Mouse (Mus musculus): Measurements from ENCODE around the gene Mrpl37.
A peak's percentile ranks its signal among the peaks of the same experiment; 100 is the strongest.
"Not testable (repeated sequence)": the region's sequence is repeated elsewhere in the genome, so short reads cannot be mapped to it uniquely, and the experiment has no call there.

Gene Mrpl37

DNA sequence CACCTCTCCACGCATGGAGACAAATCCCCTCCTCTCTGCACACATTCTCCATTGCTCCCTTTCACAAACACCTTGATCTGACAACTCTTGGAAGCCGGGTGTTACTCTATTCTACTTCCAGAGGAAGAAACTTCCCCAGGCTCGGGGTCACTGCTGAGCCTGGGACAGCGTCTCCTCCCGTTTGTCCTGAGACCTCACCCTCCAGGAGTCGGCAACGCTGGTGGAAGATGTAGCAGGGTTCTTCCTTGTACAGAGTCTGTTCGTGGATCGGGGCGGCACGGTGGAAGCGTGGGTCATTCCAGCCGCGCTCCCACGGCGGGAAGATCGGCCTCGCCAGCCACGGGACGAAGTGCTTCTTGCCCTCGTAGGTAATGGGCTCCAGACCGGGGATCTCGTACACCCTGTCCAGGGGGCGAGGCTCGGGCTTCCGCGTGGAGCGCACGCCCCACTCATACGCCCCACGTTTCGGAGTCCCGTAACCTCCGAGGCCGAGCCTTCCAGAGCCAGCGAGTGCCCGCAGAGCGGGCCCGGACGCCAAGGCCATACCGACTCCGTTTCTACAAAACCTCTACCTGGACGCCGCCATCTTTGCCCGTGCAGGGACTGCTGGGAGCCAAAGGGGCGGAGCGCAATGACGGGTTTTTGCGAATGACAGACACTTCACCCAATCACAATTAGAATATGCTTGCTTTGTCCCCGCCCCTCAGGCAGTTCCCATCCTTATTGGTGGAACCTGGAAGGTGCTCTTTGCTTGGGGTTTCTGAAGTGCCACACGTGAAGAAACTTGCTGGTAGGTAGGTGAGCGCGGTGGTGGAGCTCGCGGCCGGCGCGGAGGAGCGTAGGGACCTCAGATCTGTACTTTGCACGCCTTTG lies at the start of gene Mrpl37, which contains the start of gene Cyb5rl:
TSS of gene Mrpl37 (minus strand) at position 617 of the 873 bp plus-strand sequence.
TSS of gene Cyb5rl (plus strand) at position 737 of the 873 bp plus-strand sequence.
- DNase-seq (ENCODE audit: low read depth, low spot score): peak; percentile 99

DNA sequence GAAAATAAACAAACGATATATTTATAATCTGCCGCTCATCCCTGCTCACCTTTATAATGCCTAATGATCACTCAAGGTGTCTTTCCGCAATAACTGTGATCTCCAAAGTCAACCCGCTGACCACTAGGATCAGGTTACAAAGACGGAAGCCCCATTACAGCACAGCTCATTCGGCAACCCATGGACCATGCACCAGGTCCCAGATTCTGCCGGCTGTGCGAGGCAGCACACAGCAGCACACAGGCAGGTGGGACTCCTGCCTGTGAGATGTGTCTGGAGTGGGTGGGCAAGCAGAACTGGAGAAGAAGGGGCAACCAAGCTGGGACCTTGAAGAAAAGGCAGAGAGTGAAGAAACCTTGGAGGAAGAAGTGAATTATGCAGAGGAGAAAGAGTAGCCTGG lies 47.6 kb upstream of the Mrpl37 start:
- no peak for DNase-seq (ENCODE audit: low read depth, low spot score)

DNA sequence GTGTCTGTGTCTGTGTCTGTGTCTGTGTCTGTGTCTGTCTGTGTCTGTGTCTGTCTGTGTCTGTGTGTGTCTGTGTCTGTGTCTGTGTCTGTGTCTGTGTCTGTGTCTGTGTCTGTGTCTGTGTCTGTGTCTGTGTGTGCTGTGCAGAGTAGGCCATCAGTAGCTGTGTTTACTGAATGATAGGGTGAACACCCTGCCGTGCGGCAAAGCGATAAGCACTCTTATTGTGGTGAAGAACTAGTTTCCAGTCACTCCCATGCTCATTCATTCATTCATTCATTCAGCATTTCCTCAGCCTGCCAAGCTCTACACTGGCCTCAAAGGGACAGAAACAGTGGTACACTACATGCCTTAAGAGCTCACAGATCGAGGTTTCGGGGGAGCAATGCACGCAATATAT lies 42.5 kb upstream of the Mrpl37 start:
- not testable (repeated sequence) for DNase-seq (ENCODE audit: low read depth, low spot score)

DNA sequence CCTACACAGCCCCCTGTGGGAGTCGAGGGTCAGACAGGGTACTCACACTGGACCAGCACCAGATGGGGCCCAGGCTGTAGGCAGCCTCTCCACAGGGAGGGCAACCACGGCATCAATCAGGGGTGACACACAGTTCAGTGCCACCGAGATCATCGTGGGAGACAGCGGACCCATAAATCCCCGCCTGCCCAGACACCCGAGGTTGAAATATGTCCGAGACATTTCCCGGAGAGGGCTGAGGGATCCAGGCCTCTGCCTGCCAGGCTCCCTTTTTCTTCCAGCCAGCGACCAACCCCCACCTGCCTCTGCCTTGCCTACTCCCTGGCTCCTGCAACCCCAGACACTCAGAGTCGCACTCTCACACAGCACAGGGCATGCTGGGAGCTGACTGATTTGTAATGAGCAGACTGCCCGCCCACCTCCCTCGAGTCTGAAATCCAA lies 41.6 kb upstream of the Mrpl37 start:
- DNase-seq (ENCODE audit: low read depth, low spot score): peak; percentile 85

DNA sequence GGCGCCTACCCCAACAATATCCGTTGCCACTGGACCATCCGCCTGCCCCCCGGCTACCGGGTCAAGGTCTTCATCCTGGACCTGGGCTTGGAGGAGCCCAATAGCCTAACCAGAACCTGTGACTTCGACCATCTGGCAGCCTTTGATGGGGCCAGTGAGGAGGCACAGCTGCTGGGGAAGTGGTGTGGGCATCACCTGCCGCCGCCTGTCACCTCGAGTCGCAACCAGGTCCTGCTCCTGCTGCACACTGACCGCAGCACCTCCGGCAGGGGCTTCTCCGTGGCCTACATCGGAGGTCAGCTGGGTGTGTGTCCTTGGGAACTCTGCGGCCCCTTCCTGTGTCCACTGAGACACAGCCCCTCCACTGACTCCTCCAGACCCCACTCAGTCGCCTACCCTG lies 40.1 kb upstream of the Mrpl37 start:
- DNase-seq (ENCODE audit: low read depth, low spot score): no peak

DNA sequence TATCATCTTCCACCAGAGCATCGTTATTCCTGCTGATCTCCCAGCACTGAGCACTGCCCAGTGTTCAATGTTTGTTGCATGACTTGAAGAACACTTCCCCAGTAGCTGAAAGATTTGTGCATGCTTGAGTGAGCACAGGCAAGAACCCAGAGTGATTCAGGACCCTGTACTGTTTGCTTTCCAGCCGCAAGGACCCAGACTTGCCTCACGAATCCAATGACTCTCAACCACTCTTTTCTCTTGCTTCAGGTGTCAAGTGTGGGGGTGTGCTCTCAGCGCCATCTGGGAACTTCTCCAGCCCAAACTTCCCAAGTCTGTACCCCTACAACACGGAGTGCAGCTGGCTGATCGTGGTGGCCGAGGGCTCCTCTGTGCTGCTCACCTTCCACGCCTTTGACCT lies 35.6 kb upstream of the Mrpl37 start:
- DNase-seq (ENCODE audit: low read depth, low spot score): no peak

DNA sequence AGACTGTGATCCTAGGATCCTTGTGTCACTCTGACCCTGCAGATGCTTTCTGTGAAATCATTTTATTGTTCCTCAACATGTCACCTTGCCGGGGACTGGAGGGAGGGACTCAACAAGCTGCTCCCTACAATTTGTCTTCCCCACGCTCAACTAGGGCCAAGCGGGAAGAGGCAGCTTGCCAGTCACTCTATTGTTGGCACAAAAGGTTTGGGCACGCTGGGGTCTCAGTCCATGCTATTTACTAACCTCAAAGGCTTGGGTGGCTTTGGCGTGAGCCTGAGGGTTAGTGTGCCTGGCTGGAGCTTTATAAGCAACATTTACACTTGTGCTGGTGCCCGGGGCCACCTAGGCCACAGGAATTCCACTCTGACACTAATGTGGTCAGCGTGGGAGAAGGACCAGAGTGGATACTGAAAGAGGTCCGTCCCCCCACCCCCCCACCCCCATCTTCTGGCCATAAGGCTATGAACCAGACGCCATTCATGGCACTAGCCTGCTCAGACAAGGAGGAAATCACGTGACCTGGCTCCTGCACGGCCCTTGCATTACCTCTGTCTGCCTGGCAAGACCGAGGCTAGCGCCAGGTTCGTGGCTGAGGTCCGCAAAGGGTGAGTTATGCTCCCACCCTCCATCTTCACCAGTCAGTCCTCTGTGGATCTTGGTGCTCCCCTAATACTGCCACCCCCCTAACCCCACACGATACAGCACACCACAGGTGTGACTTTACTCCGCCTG lies 32.3 kb upstream of the Mrpl37 start:
- no peak for DNase-seq (ENCODE audit: low read depth, low spot score)

DNA sequence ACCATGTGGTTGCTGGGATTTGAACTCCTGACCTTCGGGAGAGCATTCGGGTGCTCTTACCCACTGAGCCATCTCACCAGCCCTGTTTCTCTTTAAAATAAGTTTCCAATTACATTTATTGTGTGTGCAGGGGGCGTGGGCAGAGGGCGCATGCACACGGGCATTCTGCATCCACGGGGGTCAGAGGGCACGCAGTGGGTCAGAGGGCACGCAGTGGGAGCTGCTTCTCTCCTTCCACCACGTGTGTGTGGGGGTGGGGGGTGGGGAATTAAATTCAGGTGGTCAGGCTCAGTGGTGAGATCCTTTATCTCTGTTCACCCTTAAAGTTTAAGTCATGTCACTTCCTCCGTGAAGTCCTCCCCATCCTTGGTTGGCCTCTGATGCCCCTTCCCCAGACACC lies 31.7 kb upstream of the Mrpl37 start:
- no peak for DNase-seq (ENCODE audit: low read depth, low spot score)

DNA sequence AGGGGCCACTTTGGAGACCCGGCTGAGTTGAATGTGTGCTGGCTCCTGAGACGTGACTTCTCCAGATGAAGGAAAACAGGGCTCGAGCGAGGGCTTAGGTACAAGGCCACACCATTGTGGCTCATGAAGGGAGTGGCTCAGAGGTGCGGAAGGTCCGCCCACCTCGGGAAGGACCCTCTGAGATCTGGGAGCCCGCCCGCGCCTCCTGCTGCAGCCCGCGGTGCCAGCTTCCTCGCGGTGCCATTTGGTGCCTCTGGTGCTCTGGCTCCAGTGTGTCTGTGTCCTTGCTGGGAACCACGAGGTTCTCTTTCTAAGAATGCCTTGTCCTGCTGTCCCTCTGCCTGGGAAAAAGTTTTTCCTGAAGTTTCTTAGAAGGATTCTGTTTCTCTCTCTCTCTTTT lies 31.2 kb upstream of the Mrpl37 start:
- no peak for DNase-seq (ENCODE audit: low read depth, low spot score)

DNA sequence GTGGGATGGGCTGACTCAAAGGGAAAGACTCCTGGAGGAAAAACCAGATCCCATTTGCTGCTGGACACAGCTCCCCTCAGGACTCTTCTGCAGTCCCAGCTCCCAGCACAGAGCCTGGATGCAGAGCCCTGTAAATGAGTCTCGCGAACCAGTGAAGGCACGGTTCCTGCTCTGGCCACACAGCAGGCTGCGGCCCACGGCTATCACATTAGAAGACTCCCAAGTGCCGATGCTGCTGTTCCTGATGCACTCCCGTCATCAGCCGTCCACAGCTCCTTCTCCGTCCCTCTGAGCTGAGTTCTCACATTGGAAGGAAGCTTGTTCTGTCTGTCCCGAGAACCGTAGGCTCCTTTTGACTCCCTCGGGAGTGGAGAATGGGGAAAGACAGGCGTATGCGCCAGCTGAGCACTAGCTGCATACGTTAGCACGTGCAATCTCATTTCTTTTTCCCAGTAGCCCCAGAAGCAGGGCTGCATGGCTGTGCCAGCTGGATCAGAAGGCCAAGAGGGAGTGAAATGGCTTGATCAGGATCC lies 30.2 kb upstream of the Mrpl37 start, which contains the start of gene Cdcp2:
TSS of gene Cdcp2 (plus strand) at position 51 of the 533 bp plus-strand sequence.
- no peak for DNase-seq (ENCODE audit: low read depth, low spot score)

DNA sequence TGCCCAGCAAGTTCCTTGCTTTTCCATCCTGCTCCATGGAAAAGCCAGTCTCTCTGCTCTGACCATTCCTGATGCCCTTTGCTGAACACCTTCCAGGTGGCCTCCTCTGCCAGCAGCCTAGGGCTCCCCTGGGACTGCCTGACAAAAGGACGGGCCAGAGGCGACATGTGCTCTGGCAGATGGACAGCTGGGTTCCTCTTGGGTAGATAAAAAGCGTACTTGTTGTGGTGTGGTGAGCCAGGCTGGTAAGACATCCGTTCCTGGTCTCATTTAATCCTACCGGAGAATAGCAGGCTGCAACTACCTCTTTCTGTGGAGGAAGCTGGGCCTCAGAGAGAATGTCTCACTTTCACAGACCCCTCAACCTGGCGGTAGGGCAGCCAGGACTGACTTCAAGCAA lies 29.4 kb upstream of the Mrpl37 start:
- DNase-seq (ENCODE audit: low read depth, low spot score): peak; percentile 29

DNA sequence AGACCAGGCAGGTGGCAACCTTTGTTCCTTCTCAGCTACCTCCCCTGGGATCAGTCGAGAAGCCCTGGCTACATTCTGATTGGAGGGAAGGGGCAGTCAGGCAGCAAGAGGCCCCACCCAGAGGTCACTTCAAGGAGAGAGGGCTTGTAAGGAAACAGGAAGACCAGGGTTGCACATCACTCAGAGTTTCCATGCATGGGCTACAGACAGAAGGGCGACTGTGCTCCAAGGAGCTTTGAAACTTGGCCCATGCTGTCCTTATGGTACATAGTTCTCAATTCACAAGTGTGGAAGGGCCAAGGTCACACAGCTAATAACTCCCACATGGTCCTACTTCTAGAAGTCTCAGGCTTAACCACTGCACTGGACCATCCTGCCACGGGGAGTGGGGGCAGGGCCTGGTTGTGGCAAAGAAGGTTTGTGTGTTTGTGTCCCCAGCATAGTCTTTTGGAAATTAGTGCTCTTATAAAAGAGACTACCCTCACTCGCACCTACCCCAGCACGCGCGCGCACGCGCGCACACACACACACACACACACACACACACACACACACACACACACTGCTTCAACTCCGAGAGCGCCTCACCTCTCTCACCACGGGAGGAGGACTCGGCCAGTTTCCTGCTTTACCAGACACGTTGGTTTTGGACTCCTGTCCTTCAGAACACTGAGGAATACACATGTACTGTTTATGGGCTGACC lies 28.0 kb upstream of the Mrpl37 start:
- DNase-seq (ENCODE audit: low read depth, low spot score): no peak

DNA sequence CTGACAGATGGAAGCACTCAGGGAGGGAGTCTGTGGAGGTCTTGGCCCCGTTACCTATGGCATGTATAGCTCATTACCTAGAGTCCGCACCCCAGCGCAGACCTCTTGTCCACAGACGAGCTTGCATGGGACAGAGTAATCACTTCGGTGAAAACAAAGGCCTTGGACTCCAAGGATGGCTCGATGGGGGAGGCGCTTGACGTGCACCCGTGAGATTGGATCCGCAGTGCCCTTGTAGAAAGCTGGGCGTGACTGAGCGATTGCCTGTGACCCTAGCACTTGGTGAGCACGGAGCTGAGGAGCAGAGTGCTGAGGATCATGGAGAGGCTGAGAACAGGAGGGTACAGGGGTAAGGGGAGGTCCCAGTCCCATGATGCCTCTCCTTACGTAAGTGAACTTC lies 25.0 kb upstream of the Mrpl37 start:
- no peak for DNase-seq (ENCODE audit: low read depth, low spot score)

DNA sequence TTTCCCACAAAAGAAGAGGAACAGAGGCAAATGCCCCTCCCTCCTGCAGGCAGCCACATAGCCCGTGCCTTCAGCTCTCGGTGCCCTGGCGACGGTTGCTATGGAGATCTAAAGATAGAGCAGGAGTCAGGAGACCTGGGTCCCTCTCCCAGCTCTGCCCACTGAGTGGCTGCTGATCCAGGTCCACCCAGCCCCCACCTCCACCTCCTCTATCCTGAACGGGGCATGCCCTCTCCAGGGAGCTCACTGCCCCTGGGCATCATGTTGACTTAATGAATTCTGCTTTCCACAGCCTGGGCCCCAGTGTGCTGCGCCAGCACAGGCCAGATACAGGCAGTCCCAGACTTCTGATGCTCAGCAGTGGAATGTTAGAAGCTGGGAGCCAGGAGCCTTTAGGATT lies 18.2 kb upstream of the Mrpl37 start:
- peak; percentile 93 for DNase-seq (ENCODE audit: low read depth, low spot score)

DNA sequence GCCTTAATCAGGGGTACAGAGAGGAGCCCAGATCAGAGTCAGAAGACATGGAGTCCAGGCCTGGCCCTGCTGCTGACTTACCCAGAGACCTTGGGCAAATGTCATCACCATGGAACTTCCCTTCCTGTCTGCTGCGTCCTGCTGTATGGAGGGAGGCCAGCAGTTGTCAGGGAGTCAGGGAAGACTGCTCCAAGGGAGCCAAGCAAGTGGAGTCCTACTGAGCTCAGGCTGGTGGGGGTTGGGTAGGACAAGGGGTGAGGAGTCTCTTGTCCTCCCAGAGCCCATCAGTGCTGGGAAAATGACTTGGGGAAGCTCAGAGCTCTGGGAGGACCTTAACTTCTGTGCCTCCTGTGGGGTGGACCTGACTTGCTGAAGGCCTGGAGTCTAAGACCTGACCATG lies 17.7 kb upstream of the Mrpl37 start:
- no peak for DNase-seq (ENCODE audit: low read depth, low spot score)

DNA sequence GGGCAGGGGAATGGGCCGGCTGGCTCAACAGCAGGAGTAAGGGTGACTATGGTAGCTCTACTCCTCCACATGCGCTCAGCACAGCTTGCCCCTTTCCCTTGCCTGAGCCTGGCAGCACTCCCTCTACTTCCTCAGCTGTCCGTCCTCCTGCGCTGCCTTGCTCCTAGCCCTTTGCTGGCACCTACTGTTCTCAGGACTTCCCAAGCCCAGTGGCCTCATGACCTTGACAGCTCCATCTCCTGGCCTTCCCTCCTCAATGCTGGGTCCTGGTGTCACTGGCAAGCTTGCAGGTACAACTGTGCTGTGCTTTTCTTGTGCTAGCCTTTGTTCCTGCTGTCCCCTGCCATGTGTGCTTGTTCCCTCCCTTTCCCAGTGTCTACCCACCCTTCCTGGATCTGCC lies 16.5 kb upstream of the Mrpl37 start:
- DNase-seq (ENCODE audit: low read depth, low spot score): no peak

DNA sequence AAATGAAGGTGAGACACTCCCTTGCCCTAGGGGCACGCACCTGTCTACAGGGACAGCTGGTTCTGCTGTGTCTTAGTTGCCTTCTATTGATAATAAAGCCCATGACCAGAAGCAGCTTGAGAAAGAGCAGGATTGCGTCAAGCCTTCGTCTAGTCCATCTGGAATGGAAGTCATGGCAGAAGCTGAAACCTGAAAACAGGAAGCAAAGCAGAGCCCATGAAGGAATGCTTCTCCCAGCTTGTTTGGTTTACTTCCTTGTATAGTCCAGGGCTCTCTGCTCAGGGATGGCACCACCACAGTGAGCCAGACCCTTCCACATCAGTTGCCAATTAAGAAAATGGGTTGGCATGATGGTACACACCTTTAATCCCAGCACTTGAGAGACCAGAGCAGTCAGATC lies 15.5 kb upstream of the Mrpl37 start:
- DNase-seq (ENCODE audit: low read depth, low spot score): no peak

DNA sequence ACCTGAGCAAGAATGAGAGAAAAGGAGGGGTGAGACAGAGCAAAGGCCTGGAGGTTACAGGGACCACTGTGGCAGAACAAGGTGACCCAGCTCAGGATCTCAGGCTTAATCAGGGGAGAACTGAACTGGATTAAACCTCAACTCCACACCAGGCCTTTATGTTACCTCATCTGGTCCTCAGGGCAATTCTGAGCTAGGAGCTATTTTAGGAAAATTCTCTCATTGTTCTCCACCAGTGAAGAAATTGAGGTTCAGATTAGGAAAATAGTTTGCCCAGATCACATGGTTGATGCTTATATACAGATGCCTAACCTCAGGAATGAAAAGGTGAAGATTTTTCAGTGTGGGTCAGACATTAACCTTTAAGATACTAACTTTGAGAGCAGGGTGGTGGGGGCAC lies 13.0 kb upstream of the Mrpl37 start:
- DNase-seq (ENCODE audit: low read depth, low spot score): no peak

DNA sequence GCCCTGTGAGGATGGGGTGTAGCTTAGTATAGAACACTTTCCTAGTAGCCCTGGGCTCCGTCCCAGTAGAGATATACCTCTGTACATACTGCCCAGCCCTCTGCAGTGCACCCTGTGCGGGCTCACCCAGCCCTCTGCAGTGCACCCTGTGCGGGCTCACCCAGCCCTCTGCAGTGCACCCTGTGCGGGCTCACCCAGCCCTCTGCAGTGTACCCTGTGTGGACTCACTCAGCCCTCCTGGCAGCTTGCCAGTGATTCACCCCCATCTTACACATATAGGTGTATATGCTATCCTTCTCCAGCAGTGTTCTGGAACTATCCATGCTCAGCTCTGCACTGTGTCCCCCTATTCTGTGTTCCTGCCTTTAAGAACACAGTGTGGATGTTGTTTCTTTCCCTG lies 12.2 kb upstream of the Mrpl37 start:
- no peak for DNase-seq (ENCODE audit: low read depth, low spot score)

DNA sequence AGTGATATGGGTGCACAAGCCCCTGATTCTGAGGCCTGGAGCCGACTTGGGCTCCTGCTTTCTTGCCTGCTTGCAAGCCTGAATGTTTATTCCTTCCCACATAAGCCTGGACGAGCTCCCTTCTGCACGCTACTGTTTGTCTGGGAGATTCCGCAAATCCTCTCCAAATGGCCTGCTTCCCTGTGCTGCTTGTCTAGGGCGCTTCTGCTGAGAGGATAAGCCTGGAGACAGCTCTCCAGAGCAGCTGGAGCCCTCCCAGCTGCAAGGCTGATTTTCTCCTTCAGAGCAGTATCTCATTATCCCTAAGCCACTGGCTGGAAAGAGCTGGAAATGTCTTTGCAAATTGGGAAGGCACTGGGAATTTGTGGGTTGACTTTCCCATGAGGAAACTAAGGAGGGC lies 8.8 kb upstream of the Mrpl37 start:
- DNase-seq (ENCODE audit: low read depth, low spot score): peak; percentile 70

DNA sequence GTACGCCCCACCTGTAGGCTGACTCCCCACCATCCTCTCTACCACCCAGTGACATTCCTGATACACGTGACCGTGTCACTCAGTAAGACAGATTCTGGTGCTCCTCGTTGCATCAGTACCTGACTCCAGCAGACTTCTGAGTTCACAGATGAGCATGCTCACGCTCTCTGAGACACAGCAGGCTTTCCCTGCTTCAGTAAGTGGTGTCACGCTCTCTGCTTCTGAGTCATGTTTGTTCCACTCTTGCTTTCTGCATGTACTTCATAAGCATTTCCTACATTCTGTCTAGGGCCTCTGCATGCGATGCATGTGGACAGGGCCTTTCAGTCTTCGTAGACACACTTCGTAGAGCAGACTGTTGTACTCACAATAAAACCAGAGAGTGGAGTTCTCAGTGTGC lies 5.7 kb upstream of the Mrpl37 start:
- no peak for DNase-seq (ENCODE audit: low read depth, low spot score)

Measured in brain, adult 2 months (tissue).